Mouse (Mus musculus) gastrocnemius, postnatal 36 days (tissue): ENCODE data around the gene Arhgef17. TPM values are rescaled to one million over a fixed set of nuclear protein-coding genes. Genes with fewer than 3 reads are reported as not detected.

ENCODE experiments used
- DNase-seq, 2 experiments: peaks; one replicate each; pipeline ENCODE4 v3.0.0; 2022
- intact Hi-C: fragments of 180-260 bp; cut with DNase I; formaldehyde crosslinking; loops from one replicate; pipeline ENCODE4 v1.15.1; 2025
- total RNA-seq, 2 experiments: library from RNA; stranded (reverse); gene quantifications; 2 replicates each; pipeline ENCODE4 v1.2.3; 2021

Gene Arhgef17
- total RNA-seq, 2 experiments from 2014 or later: 19.3 to 19.6 TPM

GRCm38 (mm10) chr7:100918176-100918575 is 13.7 kb downstream of the Arhgef17 start:
- intact Hi-C loops: no loop called here
- peak in 1 of 2 experiments; percentile 56 for DNase-seq

DNA sequence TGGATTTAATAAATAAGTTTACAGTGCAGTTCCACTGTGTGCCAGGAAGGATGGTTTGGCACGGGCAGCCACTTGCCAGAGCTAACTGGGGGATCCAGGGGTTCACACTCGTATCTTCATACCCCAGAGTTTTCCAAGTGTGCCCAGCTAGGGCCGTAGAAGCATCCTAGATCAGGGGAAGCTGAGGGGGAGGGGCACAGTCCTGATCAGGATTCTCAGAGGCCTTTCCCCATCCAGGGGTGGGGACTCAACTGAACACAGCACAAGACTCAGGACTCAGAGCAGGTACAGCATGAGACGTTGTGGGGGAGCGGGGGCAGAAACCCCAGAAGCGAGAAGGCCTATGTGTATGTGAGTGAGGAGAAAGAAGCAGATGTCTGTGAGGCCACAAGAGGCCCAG is 14.2 kb downstream of the Arhgef17 start:
- intact Hi-C loops: no loop called here
- no peak for DNase-seq

DNA sequence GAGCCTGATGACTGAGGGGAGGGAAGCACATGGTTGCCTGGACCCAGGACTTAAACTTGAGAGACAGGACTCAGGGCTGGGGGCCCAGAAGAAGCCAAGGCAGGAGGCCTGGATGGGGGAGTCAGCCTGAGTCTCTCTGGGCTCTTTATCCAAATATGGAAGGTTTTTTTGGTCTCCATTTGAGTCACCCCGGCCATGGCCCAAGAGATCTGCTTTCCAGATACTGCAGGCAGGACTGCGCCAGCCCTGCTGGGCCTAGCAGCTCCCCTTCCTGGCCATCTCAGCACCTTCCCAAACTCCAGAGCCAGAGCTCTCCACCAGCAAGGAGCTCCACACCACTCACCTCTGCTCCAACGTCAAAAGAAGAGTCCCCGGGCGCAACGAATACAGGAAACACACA is 15.4 kb downstream of the Arhgef17 start:
- intact Hi-C loops: no loop called here
- no peak for DNase-seq

- intact Hi-C loops: no loop called here
- DNase-seq: no peak
Measured at GRCm38 (mm10) chr7:100915204-100915603, 16.7 kb downstream of the Arhgef17 start.

DNA sequence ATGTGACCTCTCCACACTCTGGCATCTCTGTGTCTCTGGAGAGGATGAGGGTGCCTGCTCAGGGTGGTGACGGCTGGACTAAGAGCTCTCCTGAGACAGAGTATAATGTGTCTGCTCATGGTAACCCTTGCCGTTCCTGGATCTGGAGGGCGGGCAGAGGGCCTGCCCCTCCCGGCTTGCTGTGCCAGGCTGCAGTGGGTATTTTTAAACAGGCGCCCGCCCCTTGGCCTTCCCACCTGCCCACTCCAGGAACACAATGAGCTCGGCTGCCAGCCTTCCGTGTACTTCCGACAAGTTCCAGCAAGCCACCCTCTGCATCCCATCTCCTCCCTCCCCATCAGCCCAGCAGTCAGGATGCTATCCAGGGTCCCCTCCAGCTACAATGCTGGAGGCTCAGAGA is 20.1 kb downstream of the Arhgef17 start:
- DNase-seq: no peak
- intact Hi-C loops: no loop called here

- intact Hi-C loops: no loop called here
- no peak for DNase-seq
Measured at GRCm38 (mm10) chr7:100911246-100911770, 20.6 kb downstream of the Arhgef17 start.

DNA sequence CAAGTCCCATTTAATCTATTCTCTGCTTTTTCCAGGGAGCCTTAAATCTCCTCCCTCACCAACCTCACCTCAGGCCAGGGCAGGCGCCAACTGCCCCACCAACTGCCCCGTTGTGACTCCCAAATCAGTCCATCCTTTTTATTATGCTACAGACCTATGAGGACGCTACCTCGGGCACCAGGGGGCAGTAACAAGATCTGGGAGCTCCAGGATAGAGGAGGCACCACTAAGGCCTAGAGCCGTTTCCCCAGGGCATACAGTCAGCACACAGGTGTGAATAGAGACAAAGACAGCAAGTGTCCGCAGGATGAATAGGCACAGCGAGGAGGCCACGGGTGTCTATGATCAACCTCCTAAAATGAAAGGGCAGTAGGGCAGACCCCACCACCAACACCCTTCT is 23.3 kb downstream of the Arhgef17 start:
- no peak for DNase-seq
- intact Hi-C loops: loop anchor here (1.0 to 10.0 kb wide), 2 partner anchors 24 to 146 kb away; partner anchors contain the start of gene Arhgef17

GRCm38 (mm10) chr7:100908061-100908460 is 23.8 kb downstream of the Arhgef17 start:
- no peak for DNase-seq
- intact Hi-C loops: loop anchor here (1.0 to 10.0 kb wide), 2 partner anchors 24 to 147 kb away; partner anchors contain the start of gene Arhgef17

GRCm38 (mm10) chr7:100907231-100907630 is 24.7 kb downstream of the Arhgef17 start:
- intact Hi-C loops: loop anchor here (10.0 kb wide), 1 partner anchor 148 kb away; no protein-coding TSS in a partner anchor
- peak; percentile 81 to 87 for DNase-seq

- intact Hi-C loops: loop anchor here (10.0 kb wide), 1 partner anchor 149 kb away; no protein-coding TSS in a partner anchor
- no peak for DNase-seq
Measured at GRCm38 (mm10) chr7:100906029-100906789, 25.7 kb downstream of the Arhgef17 start.

DNA sequence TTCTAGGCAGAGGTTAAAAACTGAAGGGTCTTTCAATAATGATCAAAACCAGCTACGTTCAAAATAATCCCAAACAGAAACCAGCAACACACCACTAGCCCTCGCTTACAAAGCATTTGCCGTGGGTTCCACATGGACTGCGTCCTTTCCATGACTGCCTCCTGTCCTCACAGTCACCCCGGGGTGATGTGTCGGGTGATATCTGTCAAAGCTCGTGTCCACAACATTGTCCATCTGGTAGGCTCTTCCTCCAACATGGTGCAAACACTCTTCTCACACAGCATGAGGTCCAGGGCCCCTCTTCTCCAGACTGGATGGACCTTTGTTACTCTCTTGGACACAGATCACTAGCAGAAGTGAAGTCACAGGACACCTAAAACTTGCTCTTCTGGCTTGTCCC is 26.9 kb downstream of the Arhgef17 start:
- no peak for DNase-seq
- intact Hi-C loops: loop anchor here (10.0 kb wide), 1 partner anchor 150 kb away; no protein-coding TSS in a partner anchor

DNA sequence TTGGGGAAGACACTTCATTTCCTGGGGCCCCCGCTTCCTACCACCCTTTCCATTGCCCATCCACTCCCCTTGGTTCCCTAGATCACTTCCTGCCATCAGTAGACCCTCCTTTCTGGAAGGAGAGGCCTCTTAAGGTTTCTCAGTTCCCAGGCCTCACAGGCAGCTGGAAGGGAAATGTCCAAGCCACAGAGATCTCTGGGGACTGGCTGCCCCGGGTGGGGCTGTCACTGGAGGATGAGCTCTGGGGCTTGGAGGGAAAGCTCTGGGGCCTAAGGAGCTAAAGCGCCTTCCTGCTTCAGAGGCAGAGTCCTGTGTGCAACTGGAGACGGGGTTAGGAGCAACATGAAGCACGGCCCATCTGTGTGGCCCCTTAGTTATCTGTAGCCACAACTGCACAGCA is 27.3 kb downstream of the Arhgef17 start:
- intact Hi-C loops: loop anchor here (10.0 kb wide), 1 partner anchor 150 kb away; no protein-coding TSS in a partner anchor
- no peak for DNase-seq

GRCm38 (mm10) chr7:100902451-100903137 is 29.3 kb downstream of the Arhgef17 start:
- intact Hi-C loops: loop anchor here (10.0 kb wide), 1 partner anchor 152 kb away; no protein-coding TSS in a partner anchor
- no peak for DNase-seq

DNA sequence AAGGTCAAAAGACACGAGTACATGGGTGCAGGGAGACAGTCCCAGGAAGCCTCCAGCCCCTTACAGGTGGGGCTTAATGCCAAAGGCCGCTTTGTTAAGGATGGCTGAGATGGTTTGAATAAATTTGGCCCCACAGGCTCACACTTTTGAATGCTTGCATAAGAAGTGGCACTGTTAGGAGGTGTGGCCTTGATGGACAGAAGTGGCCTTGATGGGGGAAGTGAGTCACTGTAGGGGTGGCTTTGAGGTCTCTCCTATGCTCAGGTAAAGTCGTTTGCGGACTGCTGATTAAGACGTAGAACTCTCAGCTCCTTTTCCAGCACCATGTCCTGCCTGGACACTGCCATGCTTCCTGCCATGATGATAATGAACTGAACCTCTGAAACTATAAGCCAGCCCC is 34.1 kb downstream of the Arhgef17 start:
- no peak for DNase-seq
- intact Hi-C loops: no loop called here

- intact Hi-C loops: no loop called here
- DNase-seq: no peak
Measured at GRCm38 (mm10) chr7:100894833-100895226, 37.1 kb downstream of the Arhgef17 start.

DNA sequence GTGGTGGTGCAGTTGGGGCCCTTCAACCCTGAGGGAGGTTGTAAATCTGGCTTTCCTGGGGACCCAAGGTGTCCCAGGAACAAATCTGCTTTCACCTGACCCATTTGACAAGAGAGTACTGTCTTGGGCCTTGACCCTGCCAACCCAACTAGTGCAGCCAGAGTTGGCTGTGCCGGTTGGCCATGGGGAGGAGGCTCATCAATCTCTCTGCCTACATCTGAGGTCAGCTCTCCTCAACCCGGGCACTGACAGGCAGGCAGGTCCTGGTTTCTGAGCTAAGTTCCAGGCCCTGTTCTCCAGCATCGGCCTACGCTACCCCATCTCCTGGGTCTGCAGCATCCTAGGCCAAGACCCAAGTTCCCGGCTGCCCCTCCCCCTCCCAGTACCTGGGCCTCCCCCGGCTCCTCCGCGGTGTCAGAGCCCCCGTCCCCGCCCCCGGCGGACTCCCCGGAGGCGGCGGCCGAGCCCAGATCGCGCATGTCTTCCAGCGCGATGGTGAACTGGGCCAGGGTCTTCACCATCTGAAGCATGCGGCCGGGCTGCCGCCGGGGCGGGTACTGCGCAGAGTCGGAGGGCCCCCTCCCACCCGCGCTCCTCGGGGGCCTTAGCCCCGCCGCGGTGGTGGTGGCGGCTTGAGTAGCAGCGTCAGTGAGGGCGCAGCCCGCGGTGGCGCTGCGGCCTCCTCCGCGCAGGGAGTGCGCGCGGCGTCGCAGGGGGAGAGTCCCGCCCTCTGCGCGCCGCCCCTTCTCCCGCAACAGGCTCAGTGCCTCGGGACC is 37.7 kb downstream of the Arhgef17 start:
- intact Hi-C loops: no loop called here
- DNase-seq: no peak

- no peak for DNase-seq
- intact Hi-C loops: no loop called here
Measured at GRCm38 (mm10) chr7:100893249-100894056, 38.5 kb downstream of the Arhgef17 start.

GRCm38 (mm10) chr7:100886535-100886934 is 45.4 kb downstream of the Arhgef17 start:
- intact Hi-C loops: loop anchor here (2.0 kb wide), 1 partner anchor 38 kb away; no protein-coding TSS in a partner anchor
- no peak for DNase-seq

GRCm38 (mm10) chr7:100884460-100884859 is 47.4 kb downstream of the Arhgef17 start:
- intact Hi-C loops: no loop called here
- DNase-seq: no peak

GRCm38 (mm10) chr7:100881950-100882349 is 50.0 kb downstream of the Arhgef17 start:
- intact Hi-C loops: no loop called here

More at GRCm38 (mm10) chr7:100881950-100882349, 50.0 kb downstream of the Arhgef17 start:
- DNase-seq: no peak
